Comparison of ENCODE assay signal across 8 mouse cellular contexts in the genomic region with DNA sequence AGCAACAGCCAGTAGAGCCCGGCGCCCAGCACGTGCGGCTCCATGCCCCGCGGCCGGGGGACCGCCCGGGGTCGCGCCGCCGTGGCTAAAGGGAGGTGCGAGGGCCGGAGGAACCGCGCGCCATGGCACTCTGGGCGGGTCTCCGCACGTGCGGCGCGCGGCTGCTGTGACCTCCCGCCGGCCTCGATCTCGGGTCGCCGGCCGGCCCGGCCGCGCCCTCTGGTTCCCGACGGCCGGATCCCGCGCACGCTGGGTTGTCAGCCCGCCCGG. TPM values are rescaled to one million over a fixed set of nuclear protein-coding genes. Genes with fewer than 3 reads are reported as not detected.
DNase-seq lines count a peak whose midpoint lies in the region; ATAC-seq and TF ChIP-seq lines count a peak whose summit lies in the region.

No protein-coding gene starts in this region.

- H3K4me3 ChIP-seq in kidney, adult 2 months (ENCODE audit: insufficient read depth, low read depth, low read length), result peak overlapping the region; percentile 82
- peak overlapping the region; percentile 71 for H3K4me3 ChIP-seq in bone marrow macrophage, adult 2 months (ENCODE audit: insufficient read depth, low read length)
- H3K4me3 ChIP-seq in hindbrain, embryonic 13.5 days, result peak overlapping the region; percentile 52
- peak overlapping the region; percentile 53 for H3K4me3 ChIP-seq in midbrain, embryonic 12.5 days

- under 1% methylated on average over 42 of the region's 43 CpGs for WGBS in kidney, adult 2 months
- under 1% methylated on average over 28 of the region's 43 CpGs for WGBS in hindbrain, embryonic 13.5 days
- WGBS in midbrain, embryonic 12.5 days, result 2% methylated on average over 41 of the region's 43 CpGs

- H3K9me3 ChIP-seq in hindbrain, embryonic 13.5 days, result no peaks in the 10 kb centered on the region
- no peaks in the 10 kb centered on the region for H3K9me3 ChIP-seq in midbrain, embryonic 12.5 days

- no peak for TF ChIP-seq POLR2A in kidney, adult 2 months (IDR thresholded peaks at IDR 0.05; ENCODE audit: low read depth, low read length)
- TF ChIP-seq POLR2A in bone marrow macrophage, adult 2 months (IDR thresholded peaks at IDR 0.05; ENCODE audit: borderline replicate concordance, low read depth, low read length), result no peak

- DNase-seq in kidney, adult 2 months, result no peak
- no peak for DNase-seq in kidney, postnatal 25 days
- DNase-seq in urinary bladder, adult 2 months (ENCODE audit: low spot score), result no peak
- DNase-seq in layer of hippocampus, postnatal 14 days (ENCODE audit: low spot score in 2 of 2), result no peak
- no peak for DNase-seq in embryo, embryonic 10.5 days (ENCODE audit: low spot score)

- TF ChIP-seq CTCF in kidney, adult 2 months (conservative IDR thresholded peaks at IDR 0.05; ENCODE audit: insufficient read depth, insufficient read length, low read depth, low read length), result no peak
- no peak for TF ChIP-seq CTCF in bone marrow macrophage, adult 2 months (IDR thresholded peaks at IDR 0.05; ENCODE audit: low read depth, low read length)

- ATAC-seq in hindbrain, embryonic 13.5 days (ENCODE audit: low FRiP score), result peak; percentile 31
- no peak for ATAC-seq in midbrain, embryonic 12.5 days (ENCODE audit: low FRiP score, low read depth)

- H3K9ac ChIP-seq in hindbrain, embryonic 13.5 days, result peak overlapping the region; percentile 76
- H3K9ac ChIP-seq in midbrain, embryonic 12.5 days (replicated peaks), result peak overlapping the region; percentile 50

- peak overlapping the region; percentile 87 for H3K4me2 ChIP-seq in hindbrain, embryonic 13.5 days
- peak overlapping the region; percentile 76 for H3K4me2 ChIP-seq in midbrain, embryonic 12.5 days (replicated peaks)

- H3K36me3 ChIP-seq in kidney, adult 2 months (ENCODE audit: control insufficient read depth, insufficient read depth, low read length), result no peaks in the 10 kb centered on the region
- H3K36me3 ChIP-seq in hindbrain, embryonic 13.5 days, result no peaks in the 10 kb centered on the region
- no peaks in the 10 kb centered on the region for H3K36me3 ChIP-seq in midbrain, embryonic 12.5 days

- H3K27ac ChIP-seq in kidney, adult 2 months (ENCODE audit: insufficient read depth, low read depth, low read length), result peak overlapping the region; percentile 87
- H3K27ac ChIP-seq in bone marrow macrophage, adult 2 months (ENCODE audit: insufficient read depth, low read depth, low read length), result peak overlapping the region; percentile 57
- H3K27ac ChIP-seq in hindbrain, embryonic 13.5 days, result no peak overlapping the region
- peak overlapping the region; percentile 20; the same call in 1 of the 2 replicates for H3K27ac ChIP-seq in midbrain, embryonic 12.5 days (replicated peaks)

- no peaks in the 10 kb centered on the region for H3K27me3 ChIP-seq in kidney, adult 2 months (replicated peaks; ENCODE audit: control insufficient read depth, insufficient read depth, low read length)
- peaks cover 51% of the 10 kb centered on the region for H3K27me3 ChIP-seq in hindbrain, embryonic 13.5 days
- H3K27me3 ChIP-seq in midbrain, embryonic 12.5 days, result peaks cover 45% of the 10 kb centered on the region

- H3K4me1 ChIP-seq in kidney, adult 2 months (ENCODE audit: control insufficient read depth, insufficient read depth, low read length), result peaks cover 31% of the 10 kb centered on the region
- H3K4me1 ChIP-seq in bone marrow macrophage, adult 2 months (ENCODE audit: control insufficient read depth, insufficient read depth, low read length), result peaks cover 45% of the 10 kb centered on the region
- peaks cover 21% of the 10 kb centered on the region for H3K4me1 ChIP-seq in hindbrain, embryonic 13.5 days (replicated peaks)
- peaks cover 10% of the 10 kb centered on the region for H3K4me1 ChIP-seq in midbrain, embryonic 12.5 days

RNA-seq across cellular contexts. Expression of a gene that starts 0.2 kb away (rescaled TPM):
- polyA plus RNA-seq in kidney, adult 2 months (2012; rRNA removed), result 102 and 121 TPM in 2 replicates
- polyA plus RNA-seq in bone marrow macrophage, adult 2 months (2012; ENCODE audit: insufficient read depth, insufficient read length, missing spikeins), result 32.1 and 36.2 TPM in 2 replicates
- polyA plus RNA-seq in hindbrain, embryonic 13.5 days (2015; fragmentation: Nextera tagmentation; extraction: Ambion mirVana), result 2.5 and 3.2 TPM in 2 replicates
- 5.0 and 8.0 TPM in 2 replicates for polyA plus RNA-seq in midbrain, embryonic 12.5 days (2016; fragmentation: Nextera tagmentation; extraction: Ambion mirVana)
- 68.9 and 70.9 TPM in 2 replicates for polyA plus RNA-seq in urinary bladder, adult 2 months (2012; rRNA removed)
- 1 to 10 TPM; 5.1 to 6.5 TPM for total RNA-seq in layer of hippocampus, postnatal 14 days (2021)

RNA-seq across cellular contexts. Expression of a gene that starts 16.9 kb away (rescaled TPM):
- polyA plus RNA-seq in kidney, adult 2 months (2012; rRNA removed), result 7.1 and 8.6 TPM in 2 replicates
- 18.5 and 22.9 TPM in 2 replicates for polyA plus RNA-seq in bone marrow macrophage, adult 2 months (2012; ENCODE audit: insufficient read depth, insufficient read length, missing spikeins)
- 9.9 and 10.4 TPM in 2 replicates for polyA plus RNA-seq in hindbrain, embryonic 13.5 days (2015; fragmentation: Nextera tagmentation; extraction: Ambion mirVana)
- polyA plus RNA-seq in midbrain, embryonic 12.5 days (2016; fragmentation: Nextera tagmentation; extraction: Ambion mirVana), result 30.0 and 34.7 TPM in 2 replicates
- 6.6 and 9.9 TPM in 2 replicates for polyA plus RNA-seq in urinary bladder, adult 2 months (2012; rRNA removed)
- total RNA-seq in layer of hippocampus, postnatal 14 days (2021), result 1 to 10 TPM; 2.0 to 2.9 TPM

RNA-seq across cellular contexts. Expression of a gene that starts 25.8 kb away (rescaled TPM):
- polyA plus RNA-seq in kidney, adult 2 months (2012; rRNA removed), result 177 and 190 TPM in 2 replicates
- 187 and 203 TPM in 2 replicates for polyA plus RNA-seq in bone marrow macrophage, adult 2 months (2012; ENCODE audit: insufficient read depth, insufficient read length, missing spikeins)
- polyA plus RNA-seq in hindbrain, embryonic 13.5 days (2015; fragmentation: Nextera tagmentation; extraction: Ambion mirVana), result 153 and 157 TPM in 2 replicates
- 157 and 160 TPM in 2 replicates for polyA plus RNA-seq in midbrain, embryonic 12.5 days (2016; fragmentation: Nextera tagmentation; extraction: Ambion mirVana)
- polyA plus RNA-seq in urinary bladder, adult 2 months (2012; rRNA removed), result 88.1 and 93.0 TPM in 2 replicates
- total RNA-seq in layer of hippocampus, postnatal 14 days (2021), result 10 to 100 TPM; 74.0 to 82.4 TPM
